Mouse (Mus musculus): ENCODE measurements around the gene Gm20388. TPM values are rescaled to one million over a fixed set of nuclear protein-coding genes. Genes with fewer than 3 reads are reported as not detected.

Gene Gm20388
- polyA plus RNA-seq, 1 experiment from 2014 or later: not detected

DNA sequence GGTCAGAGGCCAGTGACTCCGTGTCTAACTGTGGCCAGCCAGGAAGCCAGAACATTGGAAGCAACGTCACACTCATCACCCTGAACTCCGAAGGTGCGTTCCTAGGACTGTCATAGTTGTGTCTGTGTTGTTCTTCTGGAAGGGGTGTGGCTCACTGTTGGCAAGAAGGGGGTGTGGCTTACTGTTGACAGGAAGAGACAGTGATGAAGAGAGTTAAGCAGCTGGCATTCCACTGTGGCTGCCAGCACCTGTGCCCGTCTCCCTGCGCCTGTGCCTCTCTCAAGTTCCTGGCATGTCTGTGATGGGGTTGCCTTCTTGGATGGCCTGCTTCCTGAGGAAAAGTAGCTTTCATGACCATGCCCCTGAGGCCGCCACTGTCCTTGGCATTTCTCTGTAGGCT, 2081.0 kb downstream of the Gm20388 start:
- no peak for DNase-seq (ENCODE audit: low spot score)
- 91% methylated on average over 7 of the region's 7 CpGs for WGBS
- Histone ChIP-seq H3K9ac (no peak overlapping the region), H3K4me1 (replicated peaks; ENCODE audit: control insufficient read depth, insufficient read depth, low read length) (no peaks in the 10 kb centered on the region), H3K27ac (no peak overlapping the region), H3K9me3 (ENCODE audit: control insufficient read depth, low read length) (no peaks in the 10 kb centered on the region), H3K36me3 (replicated peaks; ENCODE audit: control insufficient read depth, insufficient read depth) (peaks cover 69% of the 10 kb centered on the region), H3K4me2 (replicated peaks) (no peak overlapping the region), H3K4me3 (replicated peaks; ENCODE audit: low read length) (no peak overlapping the region), H3K27me3 (ENCODE audit: control insufficient read depth, insufficient read depth, low read length) (no peaks in the 10 kb centered on the region)
- no peak for ATAC-seq (ENCODE audit: low FRiP score)

DNA sequence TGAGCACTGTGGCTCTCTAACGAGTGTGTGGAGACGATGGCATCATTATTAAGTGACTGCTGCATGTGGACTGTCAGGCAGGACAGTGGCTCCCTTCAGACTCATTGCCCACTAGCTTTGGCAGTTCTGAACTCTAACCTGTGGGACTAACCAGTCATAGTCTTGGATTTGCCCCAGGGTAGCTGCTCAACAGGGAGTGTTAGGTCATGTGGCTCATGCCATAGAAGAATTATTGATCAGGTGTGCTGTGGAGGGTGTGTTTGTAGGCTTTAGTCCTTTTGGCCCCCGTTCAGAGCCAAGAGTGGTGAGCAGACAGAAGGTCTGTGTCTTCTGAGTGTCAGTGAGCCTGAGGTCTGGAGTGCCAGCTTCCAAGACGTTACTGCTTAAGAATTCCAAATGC, 2082.3 kb downstream of the Gm20388 start:
- Histone ChIP-seq H3K9me3 (ENCODE audit: control insufficient read depth, low read length) (no peaks in the 10 kb centered on the region), H3K27me3 (ENCODE audit: control insufficient read depth, insufficient read depth, low read length) (no peaks in the 10 kb centered on the region), H3K4me1 (replicated peaks; ENCODE audit: control insufficient read depth, insufficient read depth, low read length) (no peaks in the 10 kb centered on the region), H3K4me3 (replicated peaks; ENCODE audit: low read length) (no peak overlapping the region), H3K27ac (no peak overlapping the region), H3K4me2 (replicated peaks) (no peak overlapping the region), H3K9ac (no peak overlapping the region), H3K36me3 (replicated peaks; ENCODE audit: control insufficient read depth, insufficient read depth) (peaks cover 67% of the 10 kb centered on the region)
- no peak for ATAC-seq (ENCODE audit: low FRiP score)
- WGBS: 92% methylated on average over 4 of the region's 4 CpGs
- no peak for DNase-seq (ENCODE audit: low spot score)

DNA sequence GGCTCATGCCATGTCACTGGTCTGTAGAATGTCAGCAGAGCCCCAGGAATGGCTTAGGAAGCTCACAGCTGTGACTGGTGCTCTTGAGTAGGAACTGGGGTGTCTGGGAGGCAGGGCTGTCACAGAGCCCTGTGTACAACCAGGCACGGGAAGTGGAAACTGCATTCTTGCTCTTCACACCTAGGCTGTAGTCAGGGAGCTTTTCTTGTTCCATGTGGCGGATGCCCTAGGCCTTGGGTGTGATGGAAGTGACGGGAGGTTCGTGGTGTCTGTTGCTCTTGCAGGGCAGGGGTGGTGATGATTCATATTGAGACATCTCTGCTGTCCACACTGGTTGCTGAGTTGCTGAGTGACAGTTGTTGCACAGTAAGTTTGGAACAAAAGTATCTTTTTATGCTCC, 2084.5 kb downstream of the Gm20388 start:
- H3K9ac ChIP-seq: no peak overlapping the region
- H3K27ac ChIP-seq: no peak overlapping the region
- WGBS: 92% methylated on average over 4 of the region's 4 CpGs
- H3K36me3 ChIP-seq (replicated peaks; ENCODE audit: control insufficient read depth, insufficient read depth): peaks cover 69% of the 10 kb centered on the region
- H3K4me2 ChIP-seq (replicated peaks): no peak overlapping the region
- H3K27me3 ChIP-seq (ENCODE audit: control insufficient read depth, insufficient read depth, low read length): no peaks in the 10 kb centered on the region
- H3K4me1 ChIP-seq (replicated peaks; ENCODE audit: control insufficient read depth, insufficient read depth, low read length): no peaks in the 10 kb centered on the region
- H3K4me3 ChIP-seq (replicated peaks; ENCODE audit: low read length): no peak overlapping the region
- H3K9me3 ChIP-seq (ENCODE audit: control insufficient read depth, low read length): no peaks in the 10 kb centered on the region
- DNase-seq (ENCODE audit: low spot score): no peak
- ATAC-seq (ENCODE audit: low FRiP score): no peak

DNA sequence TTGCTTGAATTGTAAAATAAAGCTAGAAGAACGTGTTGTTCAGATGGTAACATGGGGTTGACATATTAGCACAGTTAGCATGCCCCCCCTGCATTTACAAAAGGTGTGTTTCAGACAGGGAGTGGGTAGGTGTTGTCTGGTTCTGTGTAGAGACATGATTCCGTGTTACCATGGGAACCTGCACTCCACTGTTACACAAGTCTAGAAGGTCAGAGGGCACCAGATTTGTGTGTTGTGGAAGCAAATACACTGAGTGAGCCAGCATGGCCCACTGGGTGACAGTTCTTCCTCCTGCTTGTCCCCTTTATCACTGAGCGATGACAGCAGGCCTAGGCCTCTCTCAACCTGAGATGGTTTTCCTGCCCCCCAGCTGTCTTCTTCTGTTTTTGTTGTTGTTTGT, 2085.3 kb downstream of the Gm20388 start:
- no peaks in the 10 kb centered on the region for H3K9me3 ChIP-seq (ENCODE audit: control insufficient read depth, low read length)
- H3K9ac ChIP-seq: no peak overlapping the region
- 90% methylated on average over 3 of the region's 3 CpGs for WGBS
- no peaks in the 10 kb centered on the region for H3K4me1 ChIP-seq (replicated peaks; ENCODE audit: control insufficient read depth, insufficient read depth, low read length)
- no peak for ATAC-seq (ENCODE audit: low FRiP score)
- H3K27ac ChIP-seq: no peak overlapping the region
- no peak for DNase-seq (ENCODE audit: low spot score)
- H3K4me3 ChIP-seq (replicated peaks; ENCODE audit: low read length): no peak overlapping the region
- H3K36me3 ChIP-seq (replicated peaks; ENCODE audit: control insufficient read depth, insufficient read depth): peaks cover 68% of the 10 kb centered on the region
- no peak overlapping the region for H3K4me2 ChIP-seq (replicated peaks)
- H3K27me3 ChIP-seq (ENCODE audit: control insufficient read depth, insufficient read depth, low read length): no peaks in the 10 kb centered on the region

DNA sequence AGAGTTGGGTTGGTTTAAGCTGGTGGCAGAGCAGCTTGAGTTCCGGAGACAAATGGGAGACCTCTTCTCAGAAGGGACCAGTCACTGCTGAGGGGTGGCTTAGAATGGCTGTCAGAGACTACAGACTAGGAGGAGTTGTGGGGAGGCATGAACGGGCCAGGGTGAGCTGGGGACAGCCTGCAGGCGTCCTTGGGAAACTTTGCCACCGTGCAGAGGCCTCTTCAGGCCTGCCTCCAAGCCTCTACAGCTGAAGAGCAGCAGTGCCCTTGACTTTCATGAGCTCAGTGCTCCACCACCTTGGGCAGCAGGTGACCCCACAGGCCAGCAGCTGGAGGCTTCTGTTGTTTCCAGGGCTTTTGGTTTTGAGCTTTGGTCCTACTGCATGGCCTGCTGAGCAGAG, 2088.0 kb downstream of the Gm20388 start:
- Histone ChIP-seq H3K36me3 (replicated peaks; ENCODE audit: control insufficient read depth, insufficient read depth) (peaks cover 66% of the 10 kb centered on the region), H3K4me2 (replicated peaks) (no peak overlapping the region), H3K4me3 (replicated peaks; ENCODE audit: low read length) (no peak overlapping the region), H3K9ac (no peak overlapping the region), H3K27ac (no peak overlapping the region), H3K9me3 (ENCODE audit: control insufficient read depth, low read length) (no peaks in the 10 kb centered on the region), H3K27me3 (ENCODE audit: control insufficient read depth, insufficient read depth, low read length) (no peaks in the 10 kb centered on the region), H3K4me1 (replicated peaks; ENCODE audit: control insufficient read depth, insufficient read depth, low read length) (peaks cover 4% of the 10 kb centered on the region; the same call in 1 of the 2 replicates)
- no peak for DNase-seq (ENCODE audit: low spot score)
- 95% methylated on average over 4 of the region's 4 CpGs for WGBS
- ATAC-seq (ENCODE audit: low FRiP score): no peak

DNA sequence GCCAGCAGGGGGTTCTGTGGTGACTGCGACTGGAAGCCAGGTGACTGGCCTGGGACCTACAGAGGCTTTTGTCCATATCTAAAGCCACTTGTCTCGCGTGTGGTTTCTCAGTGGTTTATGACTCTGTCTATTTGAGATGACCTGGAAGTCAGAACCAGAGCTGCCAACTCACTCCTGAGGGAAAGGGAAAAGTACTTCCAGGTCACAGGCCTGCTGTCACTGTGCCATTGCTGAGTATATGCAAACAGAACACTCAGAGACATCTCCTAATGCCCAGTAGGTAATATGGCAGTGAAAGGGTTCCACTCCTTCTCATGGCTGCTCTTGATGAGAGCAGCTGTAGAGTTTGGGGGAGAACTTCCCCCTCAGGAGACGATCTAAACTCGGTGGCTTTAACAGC, 2088.6 kb downstream of the Gm20388 start:
- Histone ChIP-seq H3K27me3 (ENCODE audit: control insufficient read depth, insufficient read depth, low read length) (no peaks in the 10 kb centered on the region), H3K4me1 (replicated peaks; ENCODE audit: control insufficient read depth, insufficient read depth, low read length) (peaks cover 10% of the 10 kb centered on the region; the same call in 1 of the 2 replicates), H3K9ac (no peak overlapping the region), H3K36me3 (replicated peaks; ENCODE audit: control insufficient read depth, insufficient read depth) (peaks cover 67% of the 10 kb centered on the region), H3K4me2 (replicated peaks) (no peak overlapping the region), H3K4me3 (replicated peaks; ENCODE audit: low read length) (no peak overlapping the region), H3K27ac (no peak overlapping the region), H3K9me3 (ENCODE audit: control insufficient read depth, low read length) (no peaks in the 10 kb centered on the region)
- no peak for DNase-seq (ENCODE audit: low spot score)
- ATAC-seq (ENCODE audit: low FRiP score): no peak
- WGBS: 95% methylated on average over 5 of the region's 5 CpGs

DNA sequence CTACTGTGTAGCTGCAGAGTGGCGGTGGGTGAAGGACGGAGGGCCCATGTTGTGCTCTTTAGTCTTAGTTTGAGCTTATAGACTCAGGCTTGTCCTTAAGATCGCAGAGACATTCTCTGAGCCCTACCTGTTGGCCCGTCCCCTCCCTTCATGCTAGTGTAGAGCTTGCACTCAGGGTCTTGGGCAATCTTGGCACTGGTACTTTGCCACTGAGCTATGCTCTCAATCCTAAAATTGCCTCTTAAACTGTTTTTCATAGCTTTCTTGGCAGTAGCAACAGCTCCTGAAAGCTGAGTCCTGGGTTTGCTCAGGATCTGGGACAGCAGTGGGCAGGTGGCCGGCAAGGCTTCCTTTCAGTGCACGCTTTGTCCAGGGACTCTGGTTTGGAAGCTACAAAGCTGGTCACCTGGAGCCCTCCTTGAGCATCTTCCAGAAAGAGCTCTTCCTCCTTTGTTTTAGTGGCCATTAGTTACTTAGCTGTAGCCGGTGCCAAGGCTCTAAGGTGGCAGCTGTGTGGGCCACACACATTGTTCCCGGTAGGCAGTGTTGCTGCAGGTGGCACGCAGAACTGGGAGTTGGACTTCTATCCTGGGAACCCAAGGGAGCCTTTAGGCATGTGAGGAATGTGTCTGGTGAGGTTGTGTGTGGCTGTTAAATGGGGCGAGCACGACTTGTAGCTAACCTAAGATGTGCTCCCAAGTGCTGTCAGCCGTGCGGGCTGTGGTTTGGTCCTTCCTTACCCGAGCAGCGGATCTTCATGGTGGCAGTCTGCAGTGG, 2090.9 kb downstream of the Gm20388 start:
- peaks cover 66% of the 10 kb centered on the region for H3K36me3 ChIP-seq (replicated peaks; ENCODE audit: control insufficient read depth, insufficient read depth)
- no peak overlapping the region for H3K9ac ChIP-seq
- 88% methylated on average over 15 of the region's 15 CpGs for WGBS
- H3K4me2 ChIP-seq (replicated peaks): no peak overlapping the region
- H3K4me1 ChIP-seq (replicated peaks; ENCODE audit: control insufficient read depth, insufficient read depth, low read length): peaks cover 10% of the 10 kb centered on the region; the same call in 1 of the 2 replicates
- DNase-seq (ENCODE audit: low spot score) (no peak), ATAC-seq (ENCODE audit: low FRiP score) (no peak)
- H3K27me3 ChIP-seq (ENCODE audit: control insufficient read depth, insufficient read depth, low read length): no peaks in the 10 kb centered on the region
- H3K9me3 ChIP-seq (ENCODE audit: control insufficient read depth, low read length): no peaks in the 10 kb centered on the region
- no peak overlapping the region for H3K27ac ChIP-seq
- no peak overlapping the region for H3K4me3 ChIP-seq (replicated peaks; ENCODE audit: low read length)

DNA sequence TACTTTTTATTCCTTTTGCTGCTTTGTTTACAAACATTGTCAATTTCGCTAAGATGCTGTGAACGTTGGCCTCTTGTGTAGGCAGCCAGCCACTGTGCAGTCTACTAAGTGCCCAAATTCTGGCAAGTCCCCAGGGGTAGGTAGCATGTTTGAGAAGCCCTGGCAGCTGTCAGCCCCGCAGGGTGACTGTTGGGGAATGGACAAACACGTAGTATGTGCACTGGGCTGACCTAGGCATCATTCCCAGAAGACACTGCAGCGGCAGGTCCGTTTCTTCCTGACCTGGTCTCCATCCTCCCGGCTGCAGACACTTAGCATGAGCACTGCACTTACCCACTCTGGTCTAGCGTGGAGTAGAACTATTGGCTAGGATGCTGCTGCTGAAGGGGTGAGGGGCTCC, 2093.0 kb downstream of the Gm20388 start:
- no peak overlapping the region for H3K4me3 ChIP-seq (replicated peaks; ENCODE audit: low read length)
- H3K9me3 ChIP-seq (ENCODE audit: control insufficient read depth, low read length): no peaks in the 10 kb centered on the region
- ATAC-seq (ENCODE audit: low FRiP score): no peak
- H3K27me3 ChIP-seq (ENCODE audit: control insufficient read depth, insufficient read depth, low read length): no peaks in the 10 kb centered on the region
- H3K36me3 ChIP-seq (replicated peaks; ENCODE audit: control insufficient read depth, insufficient read depth): peaks cover 69% of the 10 kb centered on the region
- no peak overlapping the region for H3K4me2 ChIP-seq (replicated peaks)
- H3K4me1 ChIP-seq (replicated peaks; ENCODE audit: control insufficient read depth, insufficient read depth, low read length): peaks cover 10% of the 10 kb centered on the region; the same call in 1 of the 2 replicates
- 77% methylated on average over 8 of the region's 8 CpGs for WGBS
- no peak overlapping the region for H3K9ac ChIP-seq
- H3K27ac ChIP-seq: no peak overlapping the region
- no peak for DNase-seq (ENCODE audit: low spot score)

DNA sequence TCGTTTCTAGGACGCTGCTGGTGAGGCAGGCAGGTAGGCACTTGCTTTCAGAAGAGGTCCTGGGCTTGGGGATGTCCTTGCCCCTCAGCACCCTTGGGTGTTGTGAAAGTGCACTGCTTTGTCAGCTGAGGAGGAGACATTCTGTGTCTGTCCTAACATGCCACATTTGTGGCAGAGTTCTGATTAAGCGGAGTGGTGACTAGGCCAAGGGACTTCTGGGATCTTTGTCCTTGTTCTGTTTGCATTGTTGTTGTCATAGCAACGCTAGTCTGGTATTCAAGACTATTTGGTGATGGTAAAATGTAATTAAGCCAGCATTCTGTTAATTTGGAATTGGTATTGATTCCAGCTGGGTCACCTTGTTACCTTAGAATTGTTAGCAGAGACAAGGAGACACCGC, 2093.5 kb downstream of the Gm20388 start:
- no peak overlapping the region for H3K4me3 ChIP-seq (replicated peaks; ENCODE audit: low read length)
- no peak overlapping the region for H3K27ac ChIP-seq
- no peak overlapping the region for H3K4me2 ChIP-seq (replicated peaks)
- no peak for DNase-seq (ENCODE audit: low spot score)
- no peak overlapping the region for H3K9ac ChIP-seq
- H3K27me3 ChIP-seq (ENCODE audit: control insufficient read depth, insufficient read depth, low read length): no peaks in the 10 kb centered on the region
- WGBS: 81% methylated on average over 5 of the region's 5 CpGs
- peaks cover 68% of the 10 kb centered on the region for H3K36me3 ChIP-seq (replicated peaks; ENCODE audit: control insufficient read depth, insufficient read depth)
- no peaks in the 10 kb centered on the region for H3K9me3 ChIP-seq (ENCODE audit: control insufficient read depth, low read length)
- peaks cover 10% of the 10 kb centered on the region; the same call in 1 of the 2 replicates for H3K4me1 ChIP-seq (replicated peaks; ENCODE audit: control insufficient read depth, insufficient read depth, low read length)
- no peak for ATAC-seq (ENCODE audit: low FRiP score)
